Mouse (Mus musculus) kidney, embryonic 16.5 days (tissue): ENCODE data around the gene Psenen. TPM values are rescaled to one million over a fixed set of nuclear protein-coding genes. Genes with fewer than 3 reads are reported as not detected.
A peak's percentile ranks its signal among the peaks of the same experiment; 100 is the strongest.

Experiments
- ATAC-seq: fragments of 200-750 bp; cut with Nextera tagmentation; 2 replicates; pipeline ENCODE4 v1.8.0; 2017; ENCODE audit warnings: moderate TSS enrichment; ENCODE audit not compliant: low FRiP score, low TSS enrichment
- H3K27ac ChIP-seq: fragments of 300-500 bp; sonication (generic); 2 replicates; pipeline ENCODE4 v1.5.1; 2014; ENCODE audit warnings: low read length
- H3K27me3 ChIP-seq: fragments of 300-500 bp; sonication (generic); 2 replicates; pipeline ENCODE4 v1.6.1; 2014; ENCODE audit warnings: low read length, control low read depth, mixed read lengths; ENCODE audit not compliant: insufficient read depth
- H3K36me3 ChIP-seq: fragments of 300-500 bp; sonication (generic); 2 replicates; pipeline ENCODE4 v1.6.1; 2014; ENCODE audit warnings: low read length, control low read depth, mixed read lengths; ENCODE audit not compliant: insufficient read depth
- H3K4me1 ChIP-seq: fragments of 300-500 bp; sonication (generic); 2 replicates; pipeline ENCODE4 v1.6.1; 2014; ENCODE audit warnings: low read length, control low read depth, mixed read lengths; ENCODE audit not compliant: insufficient read depth
- H3K4me2 ChIP-seq: fragments of 300-500 bp; sonication (generic); replicated peaks from 2 replicates; pipeline ENCODE4 v1.6.1; 2014; ENCODE audit warnings: low read depth, low read length
- H3K4me3 ChIP-seq: fragments of 300-500 bp; sonication (generic); 2 replicates; pipeline ENCODE4 v1.5.1; 2014; ENCODE audit warnings: mild to moderate bottlenecking, low read length
- H3K9ac ChIP-seq: fragments of 300-500 bp; sonication (generic); replicated peaks from 2 replicates; pipeline ENCODE4 v1.6.1; 2014; ENCODE audit warnings: low read length
- H3K9me3 ChIP-seq: fragments of 300-500 bp; sonication (generic); 2 replicates; pipeline ENCODE4 v1.6.1; 2016; ENCODE audit warnings: low read length, control low read depth
- WGBS: fragments of 180-500 bp; shearing (Covaris S2); extraction: QIAGEN DNeasy Blood & Tissue Kit; methylation state at CpG from one replicate; pipeline ENCODE4 v1.1.7; 2014; 5-methylcytosine and 5-hydroxymethylcytosine counted together
- polyA plus RNA-seq: library from polyadenylated mRNA; unstranded; fragments of >200 nt; fragmentation: Nextera tagmentation; extraction: Ambion mirVana; gene quantifications from 2 replicates; pipeline ENCODE4 v1.2.1, GENCODE M21; 2015

The Psenen gene
- polyA plus RNA-seq, 1 experiment from 2014 or later, result 142 TPM

- Histone ChIP-seq H3K36me3 (peaks cover 18% of the 10 kb centered on the region), H3K4me2 (peak overlapping the region; percentile 90), H3K4me1 (peaks cover 23% of the 10 kb centered on the region), H3K9ac (peak overlapping the region; percentile 99), H3K4me3 (peak overlapping the region; percentile 99), H3K9me3 (no peaks in the 10 kb centered on the region), H3K27me3 (no peaks in the 10 kb centered on the region), H3K27ac (peak overlapping the region; percentile 92)
- peak; percentile 78 for ATAC-seq
- WGBS, result 22% methylated on average over 40 of the region's 40 CpGs
Observed at GRCm38 (mm10) chr7:30589435-30590301, 26.2 kb upstream of the Psenen start.

- Histone ChIP-seq H3K36me3 (peaks cover 26% of the 10 kb centered on the region), H3K9me3 (no peaks in the 10 kb centered on the region), H3K4me3 (peak within 1 kb of the TSS; percentile 99), H3K9ac (peak within 1 kb of the TSS; percentile 99), H3K27ac (peak within 1 kb of the TSS; percentile 92), H3K4me2 (peak within 1 kb of the TSS; percentile 90), H3K4me1 (peaks cover 23% of the 10 kb centered on the region), H3K27me3 (no peaks in the 10 kb centered on the region)
- peak; percentile 96 for ATAC-seq
- whole genome bisulfite sequencing, result 1% methylated on average over 50 of the region's 68 CpGs
Observed at GRCm38 (mm10) chr7:30588676-30589434, 25.4 kb upstream of the Psenen start, which contains the start of gene Kmt2b. Gene Kmt2b (minus strand): TSS chr7:30588726.

- Histone ChIP-seq H3K4me1 (peaks cover 23% of the 10 kb centered on the region), H3K27ac (peak overlapping the region; percentile 92), H3K27me3 (no peaks in the 10 kb centered on the region), H3K36me3 (peaks cover 34% of the 10 kb centered on the region), H3K4me2 (peak overlapping the region; percentile 90), H3K4me3 (peak overlapping the region; percentile 99), H3K9me3 (no peaks in the 10 kb centered on the region), H3K9ac (peak overlapping the region; percentile 99)
- WGBS, result under 1% methylated on average over 43 of the region's 67 CpGs
- peak; percentile 18; the same call in 1 of the 2 replicates for ATAC-seq
Observed at GRCm38 (mm10) chr7:30587842-30588667, 24.6 kb upstream of the Psenen start.

DNA sequence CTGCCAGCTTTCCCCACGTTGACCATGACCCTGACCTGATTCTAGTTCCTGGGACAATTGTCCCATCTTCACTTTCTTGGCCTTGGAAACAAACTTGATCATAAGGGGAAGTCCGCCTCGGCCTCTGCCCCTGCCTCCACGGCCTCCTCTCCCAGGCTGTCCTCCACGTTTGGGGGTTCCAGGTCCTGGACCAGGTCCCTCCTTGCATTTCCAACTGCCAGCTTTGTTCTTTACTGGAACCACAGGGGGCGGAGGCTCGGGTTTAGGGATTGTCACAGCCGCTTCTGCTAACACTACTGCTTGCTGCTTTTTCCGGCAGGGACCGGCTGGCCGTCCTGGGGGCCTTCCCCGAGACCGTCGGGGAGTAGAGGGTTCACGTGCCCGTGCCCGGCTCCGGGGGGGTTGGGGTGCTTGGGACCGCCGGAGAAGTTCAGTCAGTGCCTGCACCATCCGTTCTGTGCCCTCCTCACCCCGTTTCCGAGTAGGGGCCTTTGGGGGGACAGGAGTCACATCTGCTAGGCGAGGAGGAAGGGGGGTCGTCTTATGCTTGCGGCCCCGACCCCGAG lies 23.1 kb upstream of the Psenen start:
- Histone ChIP-seq H3K4me3 (no peak overlapping the region), H3K4me1 (peaks cover 23% of the 10 kb centered on the region), H3K4me2 (peak overlapping the region; percentile 90; the same call in 1 of the 2 replicates), H3K27ac (no peak overlapping the region), H3K36me3 (peaks cover 50% of the 10 kb centered on the region), H3K27me3 (no peaks in the 10 kb centered on the region), H3K9ac (peak overlapping the region; percentile 99), H3K9me3 (no peaks in the 10 kb centered on the region)
- no peak for ATAC-seq
- 86% methylated on average over 28 of the region's 28 CpGs for WGBS

- H3K9me3 ChIP-seq, result no peaks in the 10 kb centered on the region
- WGBS, result 96% methylated on average over 7 of the region's 7 CpGs
Observed at GRCm38 (mm10) chr7:30585170-30585569, 21.7 kb upstream of the Psenen start.

GRCm38 (mm10) chr7:30584339-30584738 lies 20.9 kb upstream of the Psenen start:
- Histone ChIP-seq H3K36me3 (peaks cover 69% of the 10 kb centered on the region), H3K4me1 (peaks cover 14% of the 10 kb centered on the region), H3K27me3 (no peaks in the 10 kb centered on the region), H3K9ac (no peak overlapping the region), H3K9me3 (no peaks in the 10 kb centered on the region), H3K27ac (no peak overlapping the region), H3K4me3 (no peak overlapping the region), H3K4me2 (no peak overlapping the region)
- ATAC-seq, result no peak
- 86% methylated on average over 10 of the region's 10 CpGs for WGBS

More at GRCm38 (mm10) chr7:30585170-30585569, 21.7 kb upstream of the Psenen start:
- Histone ChIP-seq H3K4me2 (no peak overlapping the region), H3K4me1 (peaks cover 21% of the 10 kb centered on the region), H3K9ac (no peak overlapping the region), H3K36me3 (peaks cover 61% of the 10 kb centered on the region), H3K27ac (no peak overlapping the region), H3K27me3 (no peaks in the 10 kb centered on the region), H3K4me3 (no peak overlapping the region)
- ATAC-seq, result no peak

- Histone ChIP-seq H3K4me2 (no peak overlapping the region), H3K4me3 (no peak overlapping the region), H3K9ac (no peak overlapping the region), H3K4me1 (peaks cover 3% of the 10 kb centered on the region; the same call in 1 of the 2 replicates), H3K9me3 (no peaks in the 10 kb centered on the region), H3K27ac (no peak overlapping the region), H3K36me3 (peaks cover 96% of the 10 kb centered on the region), H3K27me3 (no peaks in the 10 kb centered on the region)
- 92% methylated on average over 16 of the region's 16 CpGs for WGBS
- peak; percentile 41; the same call in 1 of the 2 replicates for ATAC-seq
Observed at GRCm38 (mm10) chr7:30581547-30581946, 18.1 kb upstream of the Psenen start.

DNA sequence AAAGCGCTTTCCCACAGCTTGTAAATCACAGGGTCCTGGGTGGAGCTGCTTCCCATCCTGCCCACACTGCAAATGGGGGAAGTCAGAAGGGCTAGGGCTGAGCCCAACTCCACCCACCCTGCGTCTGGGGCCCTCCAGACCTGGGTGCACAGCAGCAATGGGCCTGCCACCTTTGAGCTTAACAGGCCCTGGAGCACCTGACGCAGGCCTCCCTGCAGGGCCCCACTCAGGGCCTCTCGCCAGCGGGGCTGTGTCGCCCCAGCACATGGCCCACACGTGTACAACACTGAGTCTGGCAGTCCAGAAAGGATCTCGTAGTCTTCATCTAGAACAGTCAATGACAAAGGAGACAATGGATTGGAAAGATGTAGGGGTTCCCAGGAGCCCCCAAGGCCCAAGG lies 16.5 kb upstream of the Psenen start:
- H3K36me3 ChIP-seq, result peaks cover 97% of the 10 kb centered on the region
- no peaks in the 10 kb centered on the region for H3K4me1 ChIP-seq
- ATAC-seq, result no peak
- no peak overlapping the region for H3K9ac ChIP-seq
- 89% methylated on average over 8 of the region's 8 CpGs for WGBS
- no peak overlapping the region for H3K4me2 ChIP-seq
- H3K27ac ChIP-seq, result no peak overlapping the region
- H3K9me3 ChIP-seq, result no peaks in the 10 kb centered on the region
- no peak overlapping the region for H3K4me3 ChIP-seq
- H3K27me3 ChIP-seq, result no peaks in the 10 kb centered on the region

GRCm38 (mm10) chr7:30572969-30573368 lies 9.5 kb upstream of the Psenen start:
- WGBS, result 61% methylated on average over 2 of the region's 2 CpGs
- Histone ChIP-seq H3K36me3 (peaks cover 96% of the 10 kb centered on the region), H3K4me1 (no peaks in the 10 kb centered on the region), H3K27me3 (no peaks in the 10 kb centered on the region), H3K27ac (no peak overlapping the region), H3K4me3 (no peak overlapping the region), H3K4me2 (no peak overlapping the region), H3K9me3 (no peaks in the 10 kb centered on the region), H3K9ac (no peak overlapping the region)
- ATAC-seq, result no peak
